Mouse (Mus musculus) spleen, postnatal 14 days (tissue): Measurements from ENCODE around the gene Atp10b.

Experiments
- DNase-seq, 2 experiments: peaks; one replicate each; pipeline ENCODE4 v3.0.0; 2021 to 2022; ENCODE audit warnings: low spot score in 2 of 2

Gene Atp10b

DNA sequence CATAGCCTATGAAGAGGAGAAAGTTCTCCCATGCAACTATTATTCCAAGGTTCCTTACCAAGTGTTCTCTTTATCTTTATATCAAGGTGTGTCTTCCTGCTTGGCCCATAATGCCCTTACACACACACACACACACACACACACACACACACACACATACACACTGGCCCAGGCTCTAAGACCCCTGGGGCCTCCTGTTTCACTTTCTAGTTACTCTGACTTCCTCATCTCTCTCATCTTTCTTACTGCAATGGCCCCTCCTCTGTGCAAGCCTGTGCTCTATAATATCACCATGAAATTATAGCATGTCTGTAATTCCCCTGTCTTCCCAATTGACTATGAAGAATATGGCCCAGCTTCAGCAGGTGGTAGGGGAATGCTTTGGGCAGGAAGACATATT lies 49.7 kb downstream of the Atp10b start:
- DNase-seq = no peak

DNA sequence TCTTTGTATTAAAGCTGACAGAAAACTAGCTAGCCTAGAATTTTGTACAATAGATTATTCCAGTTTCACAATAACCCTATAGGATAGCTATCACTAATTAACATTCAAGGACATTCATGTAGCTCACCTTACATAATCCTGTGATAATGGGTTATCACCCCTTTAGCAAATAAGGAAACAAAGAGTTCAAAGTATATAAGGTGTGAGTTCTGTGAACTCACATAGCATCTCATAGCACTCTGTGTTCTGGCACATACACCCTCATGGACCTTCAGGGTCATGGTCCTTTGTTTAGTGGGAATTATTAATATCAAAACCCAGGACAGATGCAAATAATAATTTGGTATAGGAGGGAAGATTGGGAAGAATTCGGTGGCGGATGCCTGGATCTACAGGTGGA lies 50.4 kb downstream of the Atp10b start:
- no peak for DNase-seq

DNA sequence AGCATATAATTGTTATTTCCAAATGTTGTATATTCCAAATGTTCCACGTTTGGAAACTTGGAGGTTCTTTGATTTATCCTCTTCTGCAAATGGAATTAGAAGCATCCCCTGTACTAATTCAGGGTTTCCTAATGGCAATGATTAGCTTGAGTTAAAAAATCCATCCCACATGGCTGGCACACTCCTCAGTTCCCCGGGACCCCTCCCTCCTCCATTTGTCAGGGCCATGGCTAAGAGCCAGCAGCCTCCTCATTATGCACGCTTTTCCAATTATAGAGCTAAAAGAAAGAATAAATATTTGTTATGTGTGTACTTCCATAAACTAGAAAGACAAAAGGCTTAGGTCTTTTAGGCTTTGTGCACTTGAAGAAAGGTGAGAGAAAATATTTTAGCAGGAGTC lies 53.9 kb downstream of the Atp10b start:
- DNase-seq = no peak

DNA sequence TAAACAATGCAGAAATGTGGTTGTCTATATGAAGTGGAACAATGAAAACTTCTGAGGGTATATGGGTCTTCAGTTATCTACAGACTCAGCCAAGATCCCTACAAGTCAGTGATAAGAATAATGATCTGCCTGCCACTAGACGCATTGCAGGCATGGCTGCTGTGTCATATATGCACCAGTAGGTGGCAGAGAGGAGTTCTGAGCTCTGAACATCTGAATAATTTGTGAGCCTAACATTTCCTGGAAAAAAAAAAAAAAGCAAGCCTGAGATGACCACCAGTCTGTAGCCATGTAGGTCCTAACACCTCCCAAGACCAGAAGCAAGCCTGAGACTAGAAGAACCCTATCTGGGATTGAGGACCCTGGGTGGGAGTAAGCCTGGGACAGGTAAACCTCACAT lies 63.5 kb downstream of the Atp10b start:
- no peak for DNase-seq

DNA sequence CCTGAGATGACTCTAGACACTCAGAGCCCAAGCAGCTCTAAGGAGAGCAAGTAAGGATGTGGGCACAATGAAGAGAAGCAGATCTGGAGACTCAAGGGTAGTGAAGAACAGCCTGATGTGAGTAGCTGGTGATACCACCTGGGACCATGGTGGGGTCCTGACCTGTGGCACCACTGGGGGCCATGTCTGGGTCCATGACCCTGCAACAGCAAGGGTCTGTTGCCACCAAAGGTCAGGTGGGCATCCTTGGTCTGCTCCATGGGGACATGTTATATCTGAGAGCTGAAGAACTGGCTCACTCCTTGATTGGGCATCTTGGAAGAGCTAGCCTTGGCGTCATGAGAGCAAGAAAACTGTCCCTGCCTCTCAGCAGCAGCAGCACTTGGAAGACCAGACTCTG lies 64.1 kb downstream of the Atp10b start:
- no peak for DNase-seq

DNA sequence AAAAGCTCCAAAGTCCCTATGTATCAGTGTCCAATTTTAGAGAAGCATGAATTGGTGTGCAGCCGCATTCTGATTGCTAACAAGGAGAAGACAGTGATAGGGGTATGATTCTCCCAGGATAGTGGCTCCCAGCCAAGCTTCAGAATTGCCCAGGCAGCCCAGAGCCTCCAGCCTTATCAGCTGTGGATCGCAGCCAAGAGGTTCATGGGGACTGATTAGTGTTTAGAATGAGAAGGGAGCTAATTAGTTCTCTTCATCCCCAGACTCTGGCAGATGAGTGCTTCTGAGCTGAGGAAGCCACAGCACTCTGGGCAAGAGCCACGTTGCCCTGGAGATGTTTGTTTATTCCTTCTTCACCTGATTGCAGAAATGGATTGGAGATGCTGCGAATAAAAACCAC lies 67.3 kb downstream of the Atp10b start:
- DNase-seq = no peak

DNA sequence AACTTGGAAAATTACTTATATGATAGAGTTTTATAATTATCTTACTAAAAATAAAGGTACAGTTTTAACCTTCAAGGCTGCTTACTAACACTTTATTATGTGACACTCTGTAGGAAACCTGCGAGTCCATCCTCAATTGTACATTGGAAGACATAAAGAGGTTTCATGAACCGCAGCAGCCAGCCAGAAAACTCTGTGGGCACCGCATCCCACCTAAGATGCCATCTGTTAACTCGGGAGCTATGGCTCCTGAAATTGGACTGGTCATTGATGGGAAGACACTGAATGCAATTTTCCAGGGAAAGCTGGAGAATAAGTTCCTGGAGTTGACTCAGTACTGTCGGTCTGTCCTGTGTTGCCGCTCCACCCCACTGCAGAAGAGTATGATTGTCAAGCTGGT lies 80.6 kb downstream of the Atp10b start:
- no peak for DNase-seq

DNA sequence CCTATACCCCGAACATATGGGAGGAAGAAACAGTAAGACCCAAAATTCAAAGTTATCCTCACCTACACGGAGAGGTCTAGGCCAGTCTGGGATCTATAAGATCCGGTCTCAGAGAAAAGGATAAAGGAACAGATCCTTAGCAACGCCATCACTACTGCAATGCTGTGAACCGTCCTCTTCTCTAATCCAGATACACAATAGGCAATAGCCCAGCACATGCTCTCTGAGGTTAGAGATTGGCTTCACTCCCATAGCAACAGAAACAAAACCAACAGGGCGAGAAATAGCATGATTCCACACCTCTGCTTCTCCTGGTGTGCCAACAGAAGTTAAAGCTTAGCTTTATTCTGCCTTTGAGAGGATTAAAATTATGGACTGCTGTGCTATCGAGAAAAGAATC lies 82.4 kb downstream of the Atp10b start:
- DNase-seq = no peak

DNA sequence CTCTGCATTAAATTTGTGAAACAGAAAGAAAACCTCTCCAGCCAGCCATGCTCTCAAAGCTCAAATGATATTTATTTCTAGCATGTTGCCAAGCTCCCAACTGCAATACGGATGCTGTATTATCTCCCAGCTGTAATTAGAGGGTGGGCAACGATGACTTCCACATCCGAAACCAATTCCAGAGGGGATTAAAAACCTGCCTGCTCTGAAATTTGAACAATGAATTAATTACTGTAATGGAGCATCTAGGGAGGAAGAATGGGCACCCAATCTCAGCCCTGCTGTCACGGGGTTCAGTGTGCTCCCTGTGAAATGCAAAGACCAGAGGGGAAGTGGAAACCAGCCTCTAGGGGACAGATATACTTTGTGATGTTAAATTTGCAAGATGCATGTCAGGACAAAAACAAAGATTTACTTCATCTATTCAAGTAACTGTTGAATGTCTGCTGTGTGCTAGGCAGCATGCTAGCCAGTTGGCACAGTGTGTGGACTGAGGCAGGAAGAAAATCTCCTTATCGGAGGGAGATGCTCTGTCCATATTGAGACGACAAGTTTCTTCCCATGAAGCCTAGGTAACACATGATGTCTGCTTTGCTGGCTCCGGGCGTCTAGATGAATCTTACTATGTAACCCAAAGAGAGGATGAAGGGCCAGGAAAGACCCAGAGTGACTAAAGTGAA lies 86.8 kb downstream of the Atp10b start:
- no peak for DNase-seq

DNA sequence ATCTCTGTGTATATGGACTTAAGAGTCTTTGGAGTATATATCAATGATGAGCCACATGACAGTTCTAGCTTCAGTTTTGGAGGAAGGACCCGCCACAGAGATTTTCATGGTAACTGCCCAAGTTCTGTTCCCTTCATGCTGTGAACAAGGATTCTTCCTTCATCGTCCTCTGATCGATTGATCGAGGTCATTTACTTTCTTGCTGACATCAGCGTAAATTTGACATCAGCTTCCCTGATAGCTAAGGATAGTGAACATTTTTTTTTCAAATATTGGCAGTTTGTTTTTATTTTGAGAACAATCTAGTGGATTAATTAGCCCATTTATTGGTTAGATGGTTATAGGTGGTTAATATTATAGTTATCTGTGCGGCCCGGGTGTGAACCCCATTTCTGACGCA lies 90.1 kb downstream of the Atp10b start:
- no peak for DNase-seq

DNA sequence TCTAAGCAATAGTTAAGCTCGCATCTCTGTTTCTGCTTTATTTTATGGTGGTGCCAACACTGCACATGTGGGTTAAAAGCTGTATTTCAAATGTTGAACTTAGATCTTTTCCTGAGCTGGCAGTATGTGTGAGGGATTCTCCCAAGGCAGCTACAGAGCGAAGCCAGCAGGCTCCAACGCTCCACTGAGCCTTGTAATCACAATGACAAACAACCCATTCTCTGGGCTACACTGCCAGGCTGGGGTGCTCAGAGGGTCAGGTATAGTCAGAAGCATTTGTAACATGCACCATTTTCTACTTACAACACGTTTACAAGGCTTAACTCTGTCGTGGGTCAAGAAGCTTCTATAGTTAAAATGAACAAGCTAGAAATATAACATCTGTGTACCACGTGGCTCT lies 103.4 kb downstream of the Atp10b start:
- no peak for DNase-seq

DNA sequence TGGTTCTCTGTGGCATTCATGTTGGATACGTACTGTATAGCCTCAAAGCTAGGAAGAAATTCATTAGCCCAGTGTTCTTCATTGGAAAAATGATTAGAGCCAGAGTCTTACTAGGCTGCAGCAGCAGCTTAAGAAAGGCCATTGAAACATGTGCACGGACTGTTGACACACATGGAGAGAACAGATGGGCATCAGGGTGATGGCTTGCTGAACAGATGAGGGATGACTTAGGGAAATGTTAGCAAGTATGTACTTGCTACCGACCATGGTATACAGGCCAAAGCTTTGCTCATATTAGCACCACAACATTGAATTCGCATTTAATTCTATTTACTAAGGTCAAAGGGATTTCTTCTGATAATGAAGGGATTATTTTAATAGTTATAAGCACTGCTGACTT lies 105.6 kb downstream of the Atp10b start:
- no peak for DNase-seq

DNA sequence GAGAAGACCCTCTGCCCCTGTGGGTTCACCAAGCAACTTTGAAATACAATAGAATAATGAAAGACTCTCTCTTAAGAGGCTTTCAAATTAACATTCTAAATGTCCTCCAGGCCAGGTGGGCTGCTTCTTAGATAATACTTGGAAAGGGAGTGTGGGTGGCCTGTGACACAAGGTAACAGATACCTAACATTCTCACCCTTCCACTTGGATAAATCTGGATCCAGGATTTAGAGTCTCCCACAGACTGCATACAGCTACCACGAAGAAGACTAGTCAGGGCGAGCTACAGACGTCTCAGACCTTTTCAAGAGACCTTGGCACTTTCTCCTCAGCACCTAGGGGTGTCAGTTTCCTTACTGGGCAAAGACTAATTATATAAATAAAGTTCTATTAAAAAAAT lies 107.6 kb downstream of the Atp10b start:
- DNase-seq = no peak

DNA sequence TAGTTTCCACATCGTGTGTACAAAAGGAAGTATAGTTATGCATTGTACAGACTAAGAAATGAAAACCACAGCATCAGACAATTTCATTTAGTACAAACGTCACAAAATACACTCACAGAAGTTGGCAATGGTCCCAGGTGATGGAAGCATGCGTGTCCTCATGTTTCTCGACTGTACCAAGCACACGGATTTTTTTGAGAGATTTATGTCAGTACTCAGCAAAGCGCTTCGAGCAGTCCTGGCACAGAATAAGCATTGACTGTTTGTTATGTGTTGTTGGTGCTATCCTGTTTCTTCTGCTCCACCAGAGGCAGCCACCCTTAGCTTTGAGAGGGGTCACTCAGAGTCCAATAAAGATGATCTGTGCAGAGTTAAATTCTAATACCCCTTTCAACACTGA lies 108.1 kb downstream of the Atp10b start:
- no peak for DNase-seq

DNA sequence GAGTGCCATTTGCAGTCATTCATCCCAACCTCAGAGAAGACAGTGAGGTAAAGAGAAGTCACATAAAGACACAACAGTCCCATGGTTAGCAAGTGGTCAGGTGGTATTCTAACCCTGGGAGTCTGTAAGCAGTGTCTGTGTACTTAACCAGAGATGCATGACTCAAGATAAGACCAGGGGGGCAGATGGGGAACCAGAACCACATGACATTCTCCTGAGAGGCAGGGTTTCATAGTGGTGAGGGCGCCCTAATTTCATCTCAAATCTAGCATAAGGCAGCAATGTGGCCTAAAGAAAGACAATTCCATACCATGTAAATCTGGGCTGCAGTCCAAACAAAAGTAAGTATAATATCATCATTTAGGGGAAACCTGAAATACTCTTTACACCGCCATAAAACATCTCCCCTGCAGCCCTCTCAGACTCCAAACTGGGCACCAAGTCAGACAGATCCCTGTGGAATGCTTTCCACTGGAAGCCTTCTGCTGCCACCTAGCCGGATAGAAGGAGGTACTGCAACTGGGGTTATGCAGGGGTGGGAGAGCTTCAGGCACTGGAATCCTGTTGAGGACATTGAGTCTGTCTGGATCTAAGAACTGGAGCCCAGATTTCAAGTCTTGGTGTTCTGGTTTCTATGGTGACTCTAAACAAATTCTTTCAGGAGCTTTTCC lies 114.0 kb downstream of the Atp10b start:
- no peak for DNase-seq

DNA sequence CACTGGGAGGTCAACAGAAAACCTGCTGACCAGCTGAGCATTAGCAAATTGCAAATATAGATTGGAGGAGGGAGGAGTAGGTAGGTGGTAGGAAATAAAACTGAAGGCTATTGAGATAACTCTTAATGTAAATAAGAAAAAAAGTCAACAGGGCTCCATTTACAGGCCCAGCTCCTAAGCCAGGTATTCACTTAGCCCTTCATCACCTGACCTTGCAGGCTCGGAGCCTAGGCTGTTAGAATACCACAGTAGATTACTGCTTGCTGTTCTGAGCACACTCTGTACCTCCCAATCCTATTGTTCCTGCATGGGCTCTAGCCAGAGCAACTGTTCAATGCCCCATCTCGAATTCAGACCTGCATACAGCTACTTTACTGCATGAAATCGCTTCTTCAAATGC lies 117.8 kb downstream of the Atp10b start:
- DNase-seq = no peak

DNA sequence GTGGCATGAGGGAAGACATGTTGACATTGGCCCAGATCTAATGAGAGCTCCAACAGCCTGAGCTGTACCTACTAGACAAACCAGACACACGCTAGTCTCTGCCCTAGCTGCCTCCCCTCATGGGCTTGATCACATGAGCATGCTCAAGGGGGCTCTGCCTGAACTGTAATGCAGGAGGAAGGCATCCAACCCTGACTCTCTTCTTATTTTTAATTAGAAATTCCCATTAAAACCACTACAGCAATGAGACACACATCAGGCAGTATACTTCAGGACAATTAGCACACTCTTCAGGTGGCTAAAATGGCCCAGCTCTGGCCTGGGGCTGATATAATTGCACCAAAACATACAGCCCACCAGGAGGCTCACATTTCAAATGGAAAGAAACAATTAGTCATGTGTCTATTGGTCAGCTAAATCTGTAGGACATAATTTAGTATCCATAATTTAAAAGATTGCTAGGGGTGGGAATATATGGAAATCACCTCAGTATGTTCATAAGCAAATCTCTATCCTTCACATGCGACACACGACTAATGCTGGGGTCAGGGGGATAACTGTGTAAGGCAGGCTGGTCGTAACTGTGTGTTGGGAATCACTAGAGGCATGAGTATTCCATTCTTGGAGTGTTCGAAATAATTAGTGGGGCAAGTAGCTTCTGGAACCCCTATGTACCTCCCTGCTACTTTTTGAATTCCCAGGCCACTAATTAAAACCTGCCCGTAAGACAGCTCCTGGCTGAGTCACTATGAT lies 120.0 kb downstream of the Atp10b start:
- DNase-seq = no peak

DNA sequence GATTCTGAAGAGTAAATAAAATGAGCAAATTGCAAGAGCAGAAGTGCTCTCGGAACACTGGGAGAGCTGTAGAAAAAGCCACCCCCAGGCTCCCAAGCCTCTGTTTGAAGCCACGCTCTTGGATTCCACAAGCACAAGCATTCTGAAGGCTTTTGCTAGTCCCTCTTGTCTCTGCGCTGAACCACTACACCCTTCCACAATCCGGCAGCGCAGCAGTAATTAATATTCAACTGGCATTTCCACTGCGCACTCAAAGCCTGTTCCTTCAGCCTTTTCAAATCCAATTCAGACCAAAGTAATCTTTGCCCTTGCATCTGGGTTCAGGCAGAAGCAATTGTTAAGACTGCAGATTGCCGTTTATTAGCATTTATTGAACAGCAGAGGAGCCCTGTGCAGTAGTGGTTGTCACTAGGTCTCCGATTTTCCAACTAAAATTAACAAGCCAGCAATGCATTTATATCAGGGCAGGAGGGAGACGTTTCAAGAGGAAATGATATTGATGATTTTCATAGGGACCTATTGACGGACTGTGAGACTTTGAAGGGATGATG lies 120.7 kb downstream of the Atp10b start:
- DNase-seq = no peak

DNA sequence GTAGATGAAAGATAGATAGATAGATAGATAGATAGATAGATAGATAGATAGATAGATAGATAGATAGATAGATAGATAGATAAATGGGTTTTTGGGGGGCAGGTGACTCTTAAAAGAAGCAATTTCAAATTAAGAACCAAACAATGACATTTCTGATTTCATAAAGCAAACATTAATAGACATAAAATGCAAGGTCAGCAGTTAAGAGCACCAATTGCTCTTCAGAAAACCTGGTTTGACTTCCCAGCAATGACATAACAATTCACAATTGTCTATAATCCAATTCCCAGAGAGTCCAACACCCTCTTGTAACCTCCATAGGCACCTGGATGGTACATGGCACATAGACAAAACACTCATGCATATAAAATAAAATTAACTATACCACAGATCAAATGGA lies 124.2 kb downstream of the Atp10b start:
- no peak for DNase-seq

DNA sequence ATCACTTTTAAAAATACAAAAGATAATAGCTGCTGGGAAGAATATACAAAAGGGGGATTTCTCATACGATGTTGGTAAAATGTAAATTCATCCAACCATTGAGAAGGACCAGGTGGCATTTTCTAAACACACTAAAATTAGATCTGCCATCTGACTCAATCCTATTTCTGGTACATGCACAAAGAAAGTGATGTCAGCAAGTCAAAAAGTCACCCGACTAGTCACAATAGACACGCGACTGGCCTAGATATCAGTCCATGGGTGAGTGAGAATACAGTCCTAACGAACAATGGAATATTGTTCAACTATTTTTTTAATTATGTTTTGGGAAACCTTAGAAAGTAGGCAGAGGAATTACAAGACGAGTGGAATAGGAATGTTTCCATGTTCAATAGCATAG lies 147.9 kb downstream of the Atp10b start:
- no peak for DNase-seq

DNA sequence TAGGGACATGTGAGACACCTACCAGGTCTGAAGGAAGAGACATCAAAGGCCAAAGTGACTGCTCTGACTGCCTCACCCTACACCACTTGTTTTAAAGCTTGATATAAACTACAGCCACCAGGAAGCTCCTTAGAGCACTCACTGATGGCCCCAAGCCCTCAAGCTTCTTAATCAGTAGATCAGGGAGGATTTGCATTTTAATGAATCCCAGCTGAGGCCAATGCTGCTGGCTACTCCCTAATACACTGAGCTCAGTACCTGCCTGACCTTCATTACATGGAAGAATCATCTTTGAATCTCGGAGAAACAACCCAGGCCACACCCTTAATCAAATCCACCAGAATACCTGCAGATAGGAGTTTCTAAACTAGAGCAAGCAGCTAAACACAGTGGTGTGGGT lies 161.3 kb downstream of the Atp10b start:
- DNase-seq = no peak
